ENCODE assay signal across 15 mouse cellular contexts in genomic region chr6:144817329-144817932, GRCm38 (mm10). TPM values are rescaled to one million over a fixed set of nuclear protein-coding genes. Genes with fewer than 3 reads are reported as not detected.
A peak's percentile ranks its signal among the peaks of the same experiment; 100 is the strongest.
DNase-seq lines count a peak whose midpoint lies in the region; ATAC-seq and TF ChIP-seq lines count a peak whose summit lies in the region.
"Had no signal": no experiment of that assay in that cellular context is flagged by ENCODE, and none has a peak within 500 bp of the region (broad histone marks: within the 10 kb centered on the region; RNA-seq: fewer than 3 reads in every experiment).

No protein-coding gene starts in this region.

- H3K4me3 ChIP-seq in left cerebral cortex, adult 2 months, result no peak overlapping the region
- H3K4me3 ChIP-seq: embryonic facial prominence, embryonic 13.5 days; liver, embryonic 13.5 days had no signal

- H3K27ac ChIP-seq in left cerebral cortex, adult 2 months, result no peak overlapping the region
- H3K27ac ChIP-seq: embryonic facial prominence, embryonic 13.5 days; liver, embryonic 13.5 days had no signal

- peak; percentile 49 for ATAC-seq in megakaryocyte progenitor cell, adult 5-6 weeks (replicated peaks; ENCODE audit: poor library complexity)
- ATAC-seq: hindbrain, embryonic 16.5 days had no signal

- intact Hi-C loops in left cerebral cortex, postnatal 36 days (cut with DNase I), result no loop called here
- intact Hi-C loops in left cerebral cortex, adult 2 months (cut with DNase I), result loop anchor here (2.0 to 5.0 kb wide), 2 partner anchors 305 to 365 kb away; no protein-coding TSS in a partner anchor

- TF ChIP-seq CTCF in left cerebral cortex, adult 2 months (IDR thresholded peaks at IDR 0.05), result no peak

- DNase-seq in frontal cortex, postnatal 36 days (ENCODE audit: low spot score in 2 of 2), result peak; percentile 32 to 50
- DNase-seq in frontal cortex, postnatal 25 days (ENCODE audit: low spot score in 2 of 2), result no peak
- peak; percentile 11 to 27 for DNase-seq in left cerebral cortex, postnatal 36 days (ENCODE audit: low spot score in 2 of 2)
- no peak for DNase-seq in left cerebral cortex, adult 2 months (ENCODE audit: extremely low spot score in 1 of 2, low spot score in 2 of 2)
- DNase-seq in brain, adult 2 months (ENCODE audit: low read depth, low spot score), result peak; percentile 48
- DNase-seq in embryo, embryonic 10 days (ENCODE audit: low spot score), result no peak
- no peak for DNase-seq in adipocyte (ENCODE audit: low spot score)
- DNase-seq: cerebellum, adult 11-12 months; cerebellum, postnatal 36 days; kidney, adult 11 months; kidney, postnatal 14 days; liver, embryonic 13.5 days had no signal

RNA-seq across cellular contexts. Expression of gene Sox5, which starts 35.7 kb away (rescaled TPM):
- 10 to 100 TPM; 52.1 to 57.9 TPM for total RNA-seq in left cerebral cortex, postnatal 36 days (2021)
- total RNA-seq in left cerebral cortex, adult 2 months (2021), result 10 to 100 TPM; 61.5 to 63.3 TPM
- 0.10 TPM in 1 of 2 replicates, not detected in the other for total RNA-seq in megakaryocyte progenitor cell, adult 5-6 weeks (2015)
- 0.17 TPM in 1 of 2 replicates, not detected in the other for total RNA-seq in megakaryocyte progenitor cell, adult 5-6 weeks (2017)

Comparison
In these comparisons a context has a peak if more than half of its experiments do, and no peak if none do; other contexts are left out.
1. DNase-seq: peak in frontal cortex, postnatal 36 days (2 of 2), left cerebral cortex, postnatal 36 days (2 of 2) and brain, adult 2 months (single experiment); none in frontal cortex, postnatal 25 days (0 of 2), left cerebral cortex, adult 2 months (0 of 2), embryo, embryonic 10 days (single experiment) and adipocyte (single experiment).
2. RNA of gene Sox5, which starts 35.7 kb away (total RNA-seq): 61.5 to 63.3 TPM in left cerebral cortex, adult 2 months and 52.1 to 57.9 TPM in left cerebral cortex, postnatal 36 days; 0.10 to 0.17 TPM in megakaryocyte progenitor cell, adult 5-6 weeks; every median in the first group is over 10 times any median in the second.